Mouse (Mus musculus) erythroblast, embryonic 14.5 days (primary cell): ENCODE measurements around the gene Ltbp1. TPM values are rescaled to one million over a fixed set of nuclear protein-coding genes. Genes with fewer than 3 reads are reported as not detected.

Source experiments
- H3K27me3 ChIP-seq: 2 replicates; pipeline ENCODE4 v1.6.1; 2012; ENCODE audit warnings: inconsistent platforms; ENCODE audit not compliant: control insufficient read depth
- H3K36me3 ChIP-seq: 2 replicates; pipeline ENCODE4 v1.6.1; 2012; ENCODE audit warnings: mild to moderate bottlenecking, inconsistent platforms; ENCODE audit not compliant: control insufficient read depth
- H3K4me1 ChIP-seq: 2 replicates; pipeline ENCODE4 v1.6.1; 2012; ENCODE audit warnings: inconsistent platforms; ENCODE audit not compliant: control insufficient read depth
- H3K4me3 ChIP-seq: replicated peaks from 2 replicates; pipeline ENCODE3; 2012; ENCODE audit warnings: moderate library complexity, mild to moderate bottlenecking, inconsistent platforms
- H3K9me3 ChIP-seq: 2 replicates; pipeline ENCODE4 v1.6.1; 2012; ENCODE audit warnings: low read length, inconsistent platforms, mixed read lengths; ENCODE audit not compliant: control insufficient read depth
- GATA1 ChIP-seq: IDR thresholded peaks from 2 replicates; pipeline ENCODE4 v1.6.1; 2012; ENCODE audit warnings: low read length, inconsistent platforms, mixed read lengths
- TAL1 ChIP-seq: IDR thresholded peaks from 3 replicates; pipeline ENCODE4 v1.6.1; 2012; ENCODE audit warnings: low read length, inconsistent platforms, mixed read lengths
- polyA plus RNA-seq: library from polyadenylated mRNA; stranded (reverse); fragments of >175 nt; gene quantifications from 2 replicates; pipeline ENCODE4 v1.2.3, GENCODE M21; 2012

Gene Ltbp1
- polyA plus RNA-seq, 1 experiment, result 0.06 TPM

DNA sequence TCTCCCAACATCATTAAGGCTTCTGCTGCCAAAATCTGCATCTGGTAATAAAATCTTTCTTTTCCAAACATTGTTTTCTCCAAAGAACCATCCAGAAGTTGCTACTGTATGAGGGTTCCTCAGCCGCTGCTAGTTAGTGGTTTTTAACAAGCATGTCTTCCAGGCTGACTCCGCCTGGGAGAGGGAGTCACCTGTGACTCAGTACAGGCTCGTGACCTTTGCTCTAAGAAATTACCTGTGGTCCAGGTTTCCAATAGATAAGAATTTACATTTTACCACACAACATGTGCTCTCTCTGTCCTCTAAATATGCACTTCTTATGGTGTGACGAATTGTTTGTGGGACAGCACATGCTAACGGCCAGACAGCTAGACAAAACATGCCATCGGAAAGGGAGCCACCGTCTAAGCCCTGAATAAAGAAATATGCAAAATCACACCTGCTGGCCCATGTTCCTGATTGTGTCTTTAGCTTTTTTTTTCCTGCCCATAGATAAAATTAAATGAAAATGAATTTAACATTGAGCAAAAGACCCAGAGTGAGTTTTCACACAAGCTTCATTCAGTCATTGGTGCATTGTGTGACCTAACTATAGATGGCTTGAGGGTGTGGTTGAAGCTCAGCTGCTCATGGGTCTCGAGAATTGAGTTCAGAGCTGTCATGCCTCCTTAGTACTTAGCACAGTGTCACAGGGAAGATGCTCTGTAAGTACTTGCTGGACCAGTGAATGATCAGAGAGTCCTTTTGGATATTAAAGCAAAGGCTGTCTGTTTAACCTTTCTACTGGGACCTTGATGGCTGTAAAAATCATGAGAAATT, 29.0 kb upstream of the Ltbp1 start:
- Histone ChIP-seq H3K27me3 (0 out of 2 replicates have a peak, but pooled peaks cover 2% of the 10 kb centered on the region), H3K4me1 (no peaks in the 10 kb centered on the region; the same call in 1 of the 2 replicates), H3K4me3 (no peak overlapping the region), H3K36me3 (no peaks in the 10 kb centered on the region), H3K9me3 (no peaks in the 10 kb centered on the region)
- TF ChIP-seq TAL1, result no peak
- no peak for TF ChIP-seq GATA1

DNA sequence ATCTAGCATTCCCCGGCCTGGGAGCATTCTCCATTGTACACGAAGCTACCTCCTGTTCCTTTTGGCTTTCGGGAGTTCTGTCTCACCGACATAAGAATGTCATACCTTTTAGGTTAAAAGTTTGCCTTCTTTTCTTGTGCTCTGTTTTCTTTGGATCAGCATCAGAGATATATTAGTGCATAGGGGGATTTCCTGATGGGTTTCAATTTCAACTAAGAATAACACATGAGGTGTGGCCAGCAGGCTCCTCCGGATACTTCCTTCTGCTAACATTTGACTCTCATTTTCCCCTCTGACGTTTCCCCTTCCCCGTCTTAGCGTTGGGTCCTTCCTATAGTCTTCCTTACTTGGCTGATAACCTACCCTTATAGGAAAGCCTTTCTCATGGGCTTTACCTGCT, 25.6 kb upstream of the Ltbp1 start:
- Histone ChIP-seq H3K9me3 (no peaks in the 10 kb centered on the region), H3K4me1 (no peaks in the 10 kb centered on the region), H3K36me3 (no peaks in the 10 kb centered on the region), H3K4me3 (no peak overlapping the region), H3K27me3 (no peaks in the 10 kb centered on the region)
- no peak for TF ChIP-seq TAL1
- no peak for TF ChIP-seq GATA1

DNA sequence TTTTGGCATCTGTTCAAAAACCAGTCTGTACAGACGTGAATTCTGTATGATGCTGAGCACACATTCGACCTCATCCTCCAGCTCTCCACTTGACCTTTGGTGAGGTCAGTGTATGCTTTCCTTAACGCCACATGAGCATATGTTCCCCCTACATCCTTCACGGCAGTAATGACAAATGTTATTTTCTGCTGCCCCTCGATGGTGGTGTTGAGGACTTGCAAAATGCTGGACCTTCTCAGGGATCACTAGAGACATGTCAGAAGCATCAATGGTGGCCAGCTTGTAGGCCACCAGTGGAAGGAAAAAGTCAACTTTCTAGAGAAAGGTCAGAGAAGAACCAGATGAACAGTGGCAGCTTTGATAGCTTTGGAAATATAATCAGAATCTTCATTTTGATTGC, 23.7 kb upstream of the Ltbp1 start:
- H3K27me3 ChIP-seq, result no peaks in the 10 kb centered on the region
- no peaks in the 10 kb centered on the region for H3K9me3 ChIP-seq
- TF ChIP-seq TAL1 (no peak), GATA1 (no peak)
- no peaks in the 10 kb centered on the region for H3K4me1 ChIP-seq
- H3K4me3 ChIP-seq, result no peak overlapping the region
- no peaks in the 10 kb centered on the region for H3K36me3 ChIP-seq

- H3K36me3 ChIP-seq, result no peaks in the 10 kb centered on the region
- no peaks in the 10 kb centered on the region for H3K27me3 ChIP-seq
- TF ChIP-seq TAL1 (no peak), GATA1 (no peak)
- no peak overlapping the region for H3K4me3 ChIP-seq
- no peaks in the 10 kb centered on the region for H3K9me3 ChIP-seq
- no peaks in the 10 kb centered on the region for H3K4me1 ChIP-seq
These were observed 22.5 kb upstream of the Ltbp1 start for GRCm38 (mm10) chr17:74982880-74983279.

- Histone ChIP-seq H3K4me1 (no peaks in the 10 kb centered on the region), H3K36me3 (no peaks in the 10 kb centered on the region), H3K27me3 (no peaks in the 10 kb centered on the region), H3K4me3 (no peak overlapping the region), H3K9me3 (no peaks in the 10 kb centered on the region)
- TF ChIP-seq GATA1 (no peak), TAL1 (no peak)
These were observed 21.3 kb upstream of the Ltbp1 start for GRCm38 (mm10) chr17:74984071-74984470.

DNA sequence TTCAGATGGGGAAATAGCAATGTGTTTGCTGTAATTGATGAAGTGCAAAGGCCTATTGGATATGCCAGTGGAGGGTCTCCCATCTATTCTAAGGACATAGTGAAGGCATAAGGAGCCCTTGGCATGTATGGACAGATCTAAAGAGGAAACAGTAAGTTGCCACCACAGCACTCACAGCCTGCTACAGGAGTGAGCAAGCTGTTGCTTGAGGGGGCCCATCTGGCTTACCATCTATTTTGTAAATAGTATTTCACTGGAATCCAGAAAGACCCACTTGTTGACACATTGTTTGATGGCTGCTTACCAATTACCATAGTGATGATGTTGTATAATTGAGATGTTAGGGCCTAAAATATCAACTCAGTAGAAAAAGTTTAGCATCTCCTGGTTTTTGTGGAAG, 20.7 kb upstream of the Ltbp1 start:
- Histone ChIP-seq H3K27me3 (no peaks in the 10 kb centered on the region), H3K4me3 (no peak overlapping the region), H3K9me3 (0 out of 2 replicates have a peak, but pooled peaks cover 3% of the 10 kb centered on the region), H3K4me1 (no peaks in the 10 kb centered on the region), H3K36me3 (no peaks in the 10 kb centered on the region)
- TF ChIP-seq TAL1 (no peak), GATA1 (no peak)

DNA sequence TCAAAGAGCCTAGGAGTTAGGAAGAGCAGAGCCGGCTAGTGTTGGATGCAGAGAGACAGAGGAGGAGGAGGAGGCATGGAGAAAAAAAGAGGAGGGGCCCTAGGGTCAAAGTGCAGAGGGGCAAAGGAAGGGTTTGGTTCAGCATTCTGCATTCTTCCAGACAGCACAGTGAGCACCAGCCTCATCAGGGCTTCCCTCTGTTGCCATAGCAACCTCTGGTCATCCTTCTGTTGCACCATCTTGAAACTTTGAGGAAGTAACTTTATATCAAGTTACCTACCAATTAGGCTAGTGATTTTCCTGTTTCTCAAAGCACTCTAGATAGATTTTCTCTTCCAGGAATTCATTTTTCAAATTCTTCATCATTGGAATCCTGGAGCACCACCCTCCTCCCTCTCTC, 18.3 kb upstream of the Ltbp1 start:
- Histone ChIP-seq H3K36me3 (no peaks in the 10 kb centered on the region), H3K9me3 (peaks cover 8% of the 10 kb centered on the region)
- TF ChIP-seq GATA1, result no peak
- no peak for TF ChIP-seq TAL1

GRCm38 (mm10) chr17:74989691-74990090, 15.7 kb upstream of the Ltbp1 start:
- no peaks in the 10 kb centered on the region; the same call in 1 of the 2 replicates for H3K27me3 ChIP-seq
- no peak overlapping the region for H3K4me3 ChIP-seq
- no peaks in the 10 kb centered on the region for H3K36me3 ChIP-seq
- peaks cover 8% of the 10 kb centered on the region for H3K9me3 ChIP-seq
- peaks cover 7% of the 10 kb centered on the region for H3K4me1 ChIP-seq
- TF ChIP-seq GATA1 (no peak), TAL1 (no peak)

More for the DNA sequence above, 18.3 kb upstream of the Ltbp1 start:
- Histone ChIP-seq H3K4me1 (no peaks in the 10 kb centered on the region), H3K4me3 (no peak overlapping the region), H3K27me3 (no peaks in the 10 kb centered on the region)

DNA sequence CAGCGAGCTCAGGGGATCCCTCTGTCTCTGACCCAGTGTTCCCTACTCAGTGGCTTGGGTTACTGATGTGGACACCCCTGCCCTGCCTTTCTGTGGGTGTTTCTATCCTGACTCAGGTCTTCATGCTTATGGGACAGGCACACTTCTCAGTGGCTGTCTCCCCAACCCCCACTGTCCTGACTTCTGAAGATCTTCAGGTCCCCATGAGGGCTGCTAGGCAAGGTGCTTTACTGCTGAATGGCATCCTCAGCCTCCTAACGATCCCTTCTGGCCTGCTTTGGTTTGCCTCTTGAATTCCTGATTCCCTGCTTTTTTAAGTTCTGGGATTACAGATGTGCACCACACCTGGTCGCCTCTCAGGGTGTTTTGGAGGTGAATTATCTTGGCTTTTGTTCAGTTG, 14.8 kb upstream of the Ltbp1 start:
- Histone ChIP-seq H3K36me3 (no peaks in the 10 kb centered on the region), H3K27me3 (no peaks in the 10 kb centered on the region; the same call in 1 of the 2 replicates), H3K4me1 (peaks cover 7% of the 10 kb centered on the region), H3K9me3 (peaks cover 8% of the 10 kb centered on the region), H3K4me3 (no peak overlapping the region)
- no peak for TF ChIP-seq TAL1
- TF ChIP-seq GATA1, result no peak
